Mouse (Mus musculus): Measurements from ENCODE around the gene 4931409K22Rik.

The 4931409K22Rik gene

DNA sequence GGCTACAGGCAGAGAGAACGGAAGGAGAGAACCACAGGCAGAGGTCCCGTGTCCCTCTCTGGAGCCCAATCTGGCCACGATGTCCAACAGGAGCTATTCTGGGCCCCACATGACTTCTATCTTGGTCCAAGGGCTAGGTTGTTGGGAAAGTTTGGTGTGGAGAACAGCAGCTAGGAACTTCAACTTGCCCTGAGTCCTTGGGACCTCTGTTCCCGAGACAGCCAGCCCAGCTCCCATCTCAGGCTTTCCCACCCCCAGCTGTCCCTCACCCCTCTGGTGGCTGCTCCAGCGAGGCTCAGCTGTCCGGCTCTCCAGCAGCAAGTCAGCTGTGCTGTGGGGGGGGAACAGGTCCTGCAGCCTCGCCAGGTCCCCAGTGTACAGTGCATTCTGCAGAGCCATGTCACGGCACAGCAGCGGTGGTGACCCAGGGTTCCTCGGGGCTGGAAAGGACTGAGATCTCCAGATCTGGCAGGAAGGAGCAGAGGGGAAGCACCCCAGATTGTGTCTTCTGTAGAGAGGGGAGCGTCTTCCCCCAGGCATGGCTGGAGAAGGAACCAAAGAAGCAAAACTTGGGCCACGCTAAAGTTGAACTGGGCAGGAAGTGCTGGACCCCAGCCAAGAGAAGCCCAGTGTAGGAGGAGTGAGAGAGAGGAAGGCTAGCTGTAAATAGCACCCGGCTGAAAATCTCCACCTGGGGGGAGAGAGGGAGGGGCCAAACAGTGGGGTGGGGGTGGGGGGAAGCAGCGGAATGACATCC, 16.0 kb downstream of the 4931409K22Rik start, which contains the start of gene Asb10:
Asb10 (minus strand) TSS at position 592 of the 757 bp plus-strand sequence.
- peak; percentile 80 to 84 for DNase-seq (ENCODE audit: low spot score in 2 of 2)

DNA sequence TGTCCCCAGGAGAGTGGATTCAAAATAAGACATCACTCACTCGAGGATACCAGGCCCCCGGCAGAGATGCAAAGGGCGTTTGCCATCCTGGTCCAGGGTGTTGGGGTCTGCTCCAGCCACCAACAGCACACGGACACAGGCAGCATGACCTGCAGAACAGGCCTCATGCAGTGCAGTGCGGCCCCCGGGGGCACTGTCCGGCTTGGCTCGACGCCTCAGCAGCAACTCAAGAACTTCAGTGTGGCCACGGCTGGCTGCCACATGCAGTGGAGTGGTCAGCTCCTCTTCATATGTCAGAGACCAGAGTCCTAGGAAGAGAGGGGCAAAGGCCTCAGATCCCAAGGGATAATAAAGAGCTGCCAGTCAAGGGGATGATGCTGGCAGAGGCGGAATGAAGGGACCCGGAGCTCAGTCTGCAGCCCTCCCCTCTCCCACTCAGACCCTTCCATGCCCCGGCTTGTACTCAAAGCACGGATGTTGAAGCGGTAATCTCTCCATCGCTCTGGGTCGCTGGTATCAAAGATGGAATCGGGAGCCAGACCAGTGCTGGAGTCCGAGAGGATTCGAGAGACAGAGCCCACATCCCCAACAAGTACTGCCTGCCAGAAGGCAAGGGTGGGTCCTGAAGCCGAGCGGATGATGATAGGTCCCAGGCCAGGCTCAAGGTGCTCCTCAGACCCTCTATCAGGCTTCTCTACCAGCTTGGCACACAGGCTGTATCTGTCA, 16.9 kb downstream of the 4931409K22Rik start:
- DNase-seq (ENCODE audit: low spot score in 2 of 2): no peak

DNA sequence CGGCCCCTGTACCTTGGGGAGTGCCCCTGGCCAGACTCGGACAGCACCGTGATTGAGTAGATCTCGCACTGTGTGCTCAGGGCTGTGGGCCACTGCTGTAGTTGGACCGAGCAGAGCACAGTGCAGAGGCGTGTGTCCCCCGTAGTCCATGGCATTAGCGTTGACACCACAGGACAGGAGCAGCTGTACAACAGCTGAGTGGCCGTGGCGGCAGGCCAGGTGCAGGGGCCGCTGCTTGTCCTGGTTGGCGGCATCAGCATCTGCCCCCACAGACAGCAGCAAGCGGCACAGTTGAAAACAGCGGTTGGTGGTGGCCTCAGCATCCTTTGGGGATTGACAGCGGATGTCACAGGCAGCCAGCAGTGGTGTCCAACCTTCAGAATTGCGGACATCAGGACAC, 19.0 kb downstream of the 4931409K22Rik start:
- peak in 1 of 2 experiments; percentile 35 for DNase-seq (ENCODE audit: low spot score in 2 of 2)

DNA sequence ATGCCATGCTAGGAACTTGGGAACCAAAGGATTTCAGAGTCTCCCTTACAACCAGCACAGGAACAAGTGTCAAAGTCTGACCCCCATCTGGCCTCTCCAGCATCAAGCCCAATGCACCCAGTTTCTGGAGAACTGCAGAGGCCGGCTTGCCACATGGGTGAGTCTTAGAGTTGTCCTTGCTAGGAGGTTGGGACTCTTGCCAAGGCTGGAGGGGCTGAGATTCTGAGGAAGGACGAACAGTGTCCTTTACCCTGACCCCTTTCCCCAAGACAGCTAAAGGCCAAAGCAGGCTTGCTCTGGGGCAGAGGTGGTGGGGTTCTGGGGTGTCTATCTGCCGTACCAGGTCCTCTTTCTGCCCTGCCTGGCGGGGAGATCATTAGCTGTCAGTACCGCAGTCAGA, 20.1 kb downstream of the 4931409K22Rik start:
- no peak for DNase-seq (ENCODE audit: low spot score in 2 of 2)

DNA sequence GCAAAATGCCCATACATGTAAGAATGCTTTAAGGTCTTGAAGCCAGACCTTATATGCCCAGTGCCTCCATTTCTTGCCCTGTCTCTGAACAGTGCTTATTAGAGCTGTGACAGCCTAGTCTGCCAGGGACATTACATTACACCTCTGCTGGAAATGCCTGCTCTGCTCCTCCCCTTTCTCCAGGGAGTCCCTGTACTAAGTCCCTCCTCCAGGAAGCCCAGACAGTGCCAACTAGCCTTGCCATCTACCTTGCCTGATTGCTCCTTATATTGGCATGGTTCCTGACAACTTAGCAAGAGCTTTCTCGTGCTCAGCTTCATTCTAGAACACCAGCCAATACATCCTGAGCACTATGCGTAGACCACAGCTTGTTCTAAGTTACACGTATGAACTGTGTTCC, 20.9 kb downstream of the 4931409K22Rik start:
- no peak for DNase-seq (ENCODE audit: low spot score in 2 of 2)

DNA sequence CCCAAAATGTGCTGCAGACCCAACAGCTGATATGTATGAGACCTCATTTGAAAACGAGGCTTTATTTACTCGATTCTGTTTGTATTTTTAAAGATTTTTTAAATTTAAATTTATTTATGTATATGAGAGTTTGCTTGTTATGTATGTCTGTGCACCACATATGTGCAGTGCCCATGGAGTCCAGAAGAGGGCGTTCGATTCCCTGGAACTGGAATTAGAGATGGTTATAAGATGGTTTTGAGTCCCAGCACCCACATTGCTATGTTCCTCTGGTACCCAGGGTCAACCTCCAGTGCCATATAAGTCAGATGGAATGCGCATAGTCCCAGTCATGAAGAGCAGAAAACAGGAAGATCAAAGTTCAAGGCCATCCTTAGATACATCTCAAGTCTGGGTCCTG, 22.3 kb downstream of the 4931409K22Rik start:
- no peak for DNase-seq (ENCODE audit: low spot score in 2 of 2)

DNA sequence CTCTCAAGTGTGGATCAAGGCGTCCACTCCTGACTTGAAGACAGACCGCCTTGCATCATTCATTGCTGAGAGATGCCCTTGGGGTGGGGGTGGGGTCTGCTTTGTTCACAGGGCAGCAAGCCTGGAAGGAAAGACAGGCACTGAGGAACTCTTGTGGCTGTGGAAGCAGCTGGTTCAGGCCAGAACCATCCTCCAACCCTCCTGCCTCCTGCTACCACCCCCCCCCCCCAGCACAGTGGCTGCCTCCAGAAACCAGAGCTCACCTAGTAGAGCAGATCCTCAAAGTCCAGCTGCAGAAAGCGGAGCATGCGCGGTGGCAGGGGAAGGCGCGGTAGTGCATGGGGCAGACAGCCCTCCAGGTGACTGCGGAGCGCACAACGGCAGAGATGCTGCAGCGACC, 23.2 kb downstream of the 4931409K22Rik start:
- no peak for DNase-seq (ENCODE audit: low spot score in 2 of 2)

DNA sequence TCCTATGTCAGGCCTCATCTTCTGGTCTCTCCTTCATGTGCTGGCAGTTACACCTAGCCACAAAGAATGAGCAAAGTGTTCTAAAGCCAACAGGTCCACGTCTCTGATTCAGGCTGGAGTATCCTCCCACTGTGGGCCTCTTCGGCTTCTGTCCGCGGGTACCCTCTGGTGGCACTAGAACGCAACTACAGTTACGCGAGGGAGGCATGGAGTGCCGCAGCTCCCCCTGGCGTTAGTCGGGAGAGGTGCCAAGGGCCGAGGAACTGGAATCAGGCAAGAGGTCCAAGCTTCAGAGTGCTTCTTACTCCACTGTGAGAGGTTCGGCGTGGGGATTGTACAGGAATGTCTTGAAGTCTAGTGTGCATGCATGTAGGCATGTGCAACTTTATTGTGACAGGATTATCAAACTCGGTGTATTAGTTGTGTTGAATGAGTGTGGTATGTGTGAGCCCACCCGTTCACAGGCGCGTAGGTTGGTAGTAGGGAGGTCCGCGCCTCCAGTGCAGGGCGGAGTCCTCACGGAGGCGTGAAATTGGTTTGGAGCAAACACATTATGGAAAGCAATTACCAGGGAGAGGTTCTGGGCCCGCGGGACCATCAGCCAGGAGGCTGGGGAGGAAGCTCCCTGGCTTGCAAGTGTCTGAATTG, 26.4 kb downstream of the 4931409K22Rik start:
- peak; percentile 82 to 91 for DNase-seq (ENCODE audit: low spot score in 2 of 2)

DNA sequence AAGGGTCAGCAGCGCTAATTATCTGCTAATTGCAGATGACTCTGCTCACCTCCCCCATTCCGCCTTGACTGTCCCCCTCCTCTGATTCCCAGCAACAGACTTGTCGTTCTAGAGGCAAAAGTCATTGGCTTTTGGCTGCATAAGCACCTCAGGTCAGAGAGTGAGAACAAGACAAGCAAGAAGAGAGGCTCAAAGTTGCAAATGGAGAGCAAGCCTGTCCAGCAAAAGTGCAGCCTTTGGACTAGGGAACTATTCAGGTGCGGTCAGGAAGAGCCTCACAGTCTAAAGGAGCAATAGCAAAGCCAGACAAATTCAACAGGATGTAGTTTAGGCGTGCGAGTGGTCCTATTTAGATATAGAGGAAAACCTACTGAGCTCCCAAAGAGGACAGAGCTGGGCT, 28.8 kb downstream of the 4931409K22Rik start:
- DNase-seq (ENCODE audit: low spot score in 2 of 2): no peak

DNA sequence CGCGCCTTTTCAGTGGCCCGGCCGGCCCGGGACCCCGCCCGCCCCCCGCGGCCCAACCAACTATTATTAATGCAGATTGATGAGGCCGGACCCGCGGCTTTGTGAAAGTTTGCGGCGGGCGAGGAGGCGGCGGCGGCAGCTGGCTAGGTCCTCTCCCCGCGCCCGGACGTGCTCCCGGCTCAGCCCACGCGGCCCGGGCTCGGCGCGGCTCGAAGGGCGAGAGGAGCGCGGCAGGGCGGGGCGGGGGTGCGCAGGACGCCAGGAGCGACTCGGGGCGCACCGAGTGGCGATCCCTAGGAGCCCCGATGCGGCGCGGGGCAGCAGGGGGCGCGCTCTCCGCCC, 29.7 kb downstream of the 4931409K22Rik start, which contains the start of gene Gbx1:
Gbx1 (minus strand) TSS at position 314 of the 342 bp plus-strand sequence.
- DNase-seq (ENCODE audit: low spot score in 2 of 2): no peak

DNA sequence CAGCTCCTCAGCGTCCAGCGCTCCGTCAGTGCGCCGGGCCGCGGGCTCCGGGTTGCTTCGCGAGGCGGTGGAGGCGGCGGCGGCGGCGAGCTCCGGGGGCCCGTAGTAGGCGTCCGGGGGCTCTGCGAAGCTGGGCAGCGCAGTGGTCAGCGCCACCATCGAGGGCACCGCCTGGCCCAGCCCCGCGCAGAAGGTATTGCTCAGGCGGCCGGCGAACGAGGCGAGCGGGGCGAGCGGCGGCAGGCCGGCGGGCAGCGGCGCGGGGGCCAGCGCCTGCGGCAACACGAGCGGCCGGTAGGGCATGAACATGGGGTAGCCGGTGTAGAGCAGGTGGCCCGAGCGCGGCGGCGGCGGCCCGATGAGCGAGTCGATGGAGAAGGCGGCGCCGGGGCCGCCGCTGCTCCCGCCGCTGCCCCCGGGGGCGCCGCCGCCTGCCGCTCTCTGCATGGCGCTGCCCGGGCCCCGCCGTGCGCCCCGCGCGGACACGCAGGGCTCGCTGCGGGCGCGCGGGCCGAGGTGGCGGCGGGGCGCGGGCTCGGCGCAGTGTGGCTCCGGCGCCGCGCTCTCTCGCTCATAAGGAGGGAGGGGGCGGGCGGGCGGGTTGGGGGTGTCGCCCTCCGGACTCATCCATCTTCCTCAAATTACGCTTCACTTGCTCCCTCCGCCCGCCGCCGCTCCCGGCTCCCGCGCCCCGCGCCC, 30.3 kb downstream of the 4931409K22Rik start:
- DNase-seq (ENCODE audit: low spot score in 2 of 2): no peak

DNA sequence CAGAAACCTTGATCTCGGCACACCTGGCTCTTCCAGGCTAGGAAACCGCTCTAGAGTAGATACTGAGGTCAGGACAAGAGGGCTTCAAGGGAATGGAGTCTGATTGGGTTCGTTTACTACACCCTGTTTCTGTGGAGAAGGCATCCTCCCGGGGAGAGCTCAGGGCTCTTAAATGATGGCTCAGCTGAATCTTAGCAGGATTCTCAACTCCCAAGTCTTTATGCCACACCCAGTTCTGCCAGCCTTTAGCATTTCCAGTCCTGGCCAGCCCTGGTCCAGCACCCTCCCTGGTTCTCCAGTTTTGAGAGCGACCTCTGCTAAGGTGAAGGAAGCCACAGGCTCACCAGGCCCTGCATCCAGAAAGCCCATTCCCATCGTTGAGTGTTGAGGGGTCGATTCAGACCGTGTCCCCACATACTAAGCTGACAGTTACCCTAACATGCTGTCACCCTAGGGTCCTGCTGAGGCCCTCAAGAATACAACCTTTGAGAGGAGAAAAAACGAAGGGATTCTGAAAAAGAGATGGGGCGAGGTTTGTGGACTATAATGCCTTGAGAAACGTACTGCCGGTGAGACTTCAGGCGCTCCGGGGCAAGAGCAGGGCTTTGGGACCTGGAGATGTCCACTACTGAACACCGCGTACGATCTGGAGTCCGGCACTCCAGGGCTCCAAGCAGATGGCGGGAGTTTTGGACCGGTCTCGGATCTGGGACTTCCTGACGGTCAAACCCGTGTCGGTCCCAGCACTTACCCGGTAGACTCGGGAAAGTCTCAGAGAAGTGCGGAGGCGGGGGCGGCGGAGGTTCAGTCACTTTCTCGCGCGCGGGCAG, 31.0 kb downstream of the 4931409K22Rik start:
- no peak for DNase-seq (ENCODE audit: low spot score in 2 of 2)

DNA sequence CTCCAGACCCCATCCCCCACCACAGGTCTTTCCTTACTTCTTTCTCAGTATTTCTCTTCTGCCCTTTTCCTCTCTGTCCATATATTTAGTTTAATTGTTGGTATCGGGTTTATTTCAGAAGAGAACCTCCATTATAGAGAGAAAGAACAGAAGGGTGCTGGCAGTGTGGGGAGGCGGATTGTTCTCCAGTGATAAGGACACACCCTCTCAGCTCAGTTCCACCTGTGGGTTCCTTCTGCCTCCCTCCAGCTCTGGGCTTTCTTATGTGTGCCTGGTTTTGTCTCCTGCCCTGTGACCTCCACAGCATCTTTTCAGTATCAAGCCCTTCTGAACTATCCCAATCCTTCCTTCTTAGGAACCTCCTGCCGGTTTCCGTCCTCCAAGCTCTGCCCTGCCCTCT, 32.1 kb downstream of the 4931409K22Rik start:
- no peak for DNase-seq (ENCODE audit: low spot score in 2 of 2)

DNA sequence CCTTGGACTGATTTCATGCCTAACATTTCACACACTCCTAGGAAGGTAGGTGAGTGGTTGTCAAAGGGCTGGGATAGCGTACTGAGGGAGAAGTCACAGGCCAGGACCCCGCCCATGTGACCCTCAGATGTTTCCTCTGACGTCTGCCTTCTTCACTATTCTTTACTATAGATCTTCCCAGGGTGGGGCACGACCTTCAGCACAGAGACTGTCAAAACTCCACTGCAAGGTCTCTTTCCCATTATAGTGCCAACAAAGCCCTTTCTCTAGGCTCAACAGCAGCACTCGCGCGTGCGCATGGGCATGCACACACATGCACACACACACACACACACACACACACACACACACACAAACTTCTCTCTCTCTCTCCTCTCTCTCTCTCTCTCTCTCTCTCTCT, 32.8 kb downstream of the 4931409K22Rik start:
- no peak for DNase-seq (ENCODE audit: low spot score in 2 of 2)

DNA sequence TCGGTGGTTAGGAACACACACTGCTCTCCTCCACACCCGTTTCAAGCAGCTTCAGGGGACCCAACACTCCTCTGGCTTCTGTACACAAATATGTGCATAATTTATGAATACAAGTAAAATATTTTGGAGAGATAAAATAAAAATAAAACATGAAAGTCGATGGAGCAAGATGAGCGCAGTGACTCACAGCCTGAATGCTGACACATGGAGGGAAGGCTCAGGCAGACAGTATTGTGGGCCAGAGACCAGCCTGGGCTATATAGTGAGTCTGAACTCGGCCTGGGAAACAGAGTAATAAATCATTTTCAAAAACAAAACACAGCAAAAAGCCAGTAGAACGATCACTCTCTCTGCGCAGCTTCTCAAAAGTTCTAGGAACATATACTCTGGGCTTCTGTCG, 35.2 kb downstream of the 4931409K22Rik start:
- no peak for DNase-seq (ENCODE audit: low spot score in 2 of 2)

DNA sequence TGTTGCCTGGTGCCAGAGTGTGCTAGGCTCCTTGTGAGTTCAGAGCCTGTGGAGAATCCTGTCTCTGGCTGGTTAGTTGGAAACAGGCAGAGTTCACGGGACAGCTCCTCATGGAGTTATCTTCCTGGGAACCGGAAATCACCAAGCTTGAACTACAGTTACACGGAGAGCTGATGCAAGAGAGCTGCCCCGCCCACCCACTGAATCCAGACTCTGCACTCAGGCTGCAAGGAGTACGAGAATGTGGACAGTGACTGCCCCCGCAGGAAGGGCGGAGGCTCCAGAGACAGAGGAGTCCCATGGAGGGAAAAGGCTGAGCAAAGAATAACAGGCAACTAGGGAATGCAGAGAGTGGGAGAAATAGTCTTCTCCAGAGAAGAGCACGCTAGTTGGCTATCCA, 44.3 kb downstream of the 4931409K22Rik start:
- DNase-seq (ENCODE audit: low spot score in 2 of 2): peak; percentile 49 to 54

DNA sequence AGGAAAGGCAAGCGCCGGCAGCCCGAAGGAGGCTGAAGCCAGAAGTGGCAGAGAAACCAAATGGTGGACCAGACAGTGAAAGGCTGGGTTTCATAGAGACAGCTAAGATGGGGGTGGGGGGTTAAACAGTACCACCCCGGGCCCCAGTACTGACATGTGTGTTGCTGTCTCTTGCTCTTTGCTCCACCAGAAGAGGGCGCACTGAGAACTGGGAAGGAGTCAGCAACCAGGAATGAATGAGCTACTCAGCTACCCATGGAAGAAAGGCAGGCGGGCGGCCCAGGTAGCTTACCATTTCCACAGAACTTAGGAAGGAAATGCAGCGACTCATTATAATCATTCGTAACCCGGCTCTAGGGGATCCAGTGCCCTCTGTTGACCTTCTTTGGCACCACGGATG, 46.0 kb downstream of the 4931409K22Rik start:
- DNase-seq (ENCODE audit: low spot score in 2 of 2): no peak

DNA sequence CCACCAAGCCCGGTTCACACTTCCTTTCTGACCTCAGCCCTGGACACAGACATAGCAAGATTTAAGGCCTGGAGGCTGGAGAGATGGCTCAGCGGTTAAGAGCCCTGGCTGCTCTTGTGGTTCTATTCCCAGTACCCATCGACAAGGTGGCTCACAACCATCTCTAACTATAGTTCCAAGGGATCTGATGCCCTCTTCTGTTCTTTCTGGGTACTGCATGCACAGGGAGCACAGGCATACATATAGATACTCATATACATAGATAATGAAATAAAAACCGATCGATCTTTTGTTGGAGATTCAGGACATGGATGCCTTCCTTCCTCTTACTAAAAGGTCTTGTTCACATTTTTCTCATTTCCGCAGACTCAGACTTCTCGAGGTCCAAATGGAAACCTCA, 48.2 kb downstream of the 4931409K22Rik start:
- no peak for DNase-seq (ENCODE audit: low spot score in 2 of 2)

DNA sequence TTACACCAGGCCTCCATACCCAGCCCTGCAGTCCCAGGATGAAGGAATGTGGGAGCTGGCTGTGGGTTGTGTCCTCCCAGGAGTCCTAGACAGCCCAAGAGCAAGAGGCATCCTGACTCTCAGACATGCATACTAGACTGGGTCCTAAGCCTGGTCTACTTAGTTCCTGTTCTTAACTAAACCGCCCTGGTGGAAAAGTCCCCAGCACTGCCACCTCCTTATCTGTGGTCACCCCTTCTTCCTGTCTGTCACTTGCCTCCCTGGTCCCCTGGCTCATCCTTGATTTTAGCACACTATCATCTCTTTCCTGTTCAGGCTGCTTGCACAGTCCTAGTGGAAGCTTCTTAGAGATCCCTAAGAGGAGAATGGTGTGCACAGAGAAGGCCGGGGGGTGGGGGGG, 51.1 kb downstream of the 4931409K22Rik start:
- DNase-seq (ENCODE audit: low spot score in 2 of 2): no peak

DNA sequence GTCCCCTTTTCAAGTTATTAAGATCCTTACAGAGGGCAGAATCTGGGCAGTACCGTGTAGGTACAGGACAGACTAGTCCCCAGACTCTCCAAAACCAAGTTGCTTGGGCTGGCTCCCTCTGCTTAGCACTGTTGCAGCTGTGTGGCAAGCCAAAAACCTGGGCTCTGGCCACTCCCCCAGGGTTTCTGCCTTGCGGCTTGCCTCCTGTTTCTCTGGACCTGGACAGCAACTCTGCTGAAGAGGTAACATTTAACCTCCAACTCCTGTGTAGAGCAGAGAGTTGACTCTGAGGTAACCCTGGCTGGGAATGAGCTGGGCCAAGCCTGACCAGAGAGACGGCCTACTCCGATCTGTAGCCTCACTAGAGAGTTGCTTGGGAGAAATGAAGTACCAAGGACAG, 53.8 kb downstream of the 4931409K22Rik start:
- DNase-seq (ENCODE audit: low spot score in 2 of 2): no peak

DNA sequence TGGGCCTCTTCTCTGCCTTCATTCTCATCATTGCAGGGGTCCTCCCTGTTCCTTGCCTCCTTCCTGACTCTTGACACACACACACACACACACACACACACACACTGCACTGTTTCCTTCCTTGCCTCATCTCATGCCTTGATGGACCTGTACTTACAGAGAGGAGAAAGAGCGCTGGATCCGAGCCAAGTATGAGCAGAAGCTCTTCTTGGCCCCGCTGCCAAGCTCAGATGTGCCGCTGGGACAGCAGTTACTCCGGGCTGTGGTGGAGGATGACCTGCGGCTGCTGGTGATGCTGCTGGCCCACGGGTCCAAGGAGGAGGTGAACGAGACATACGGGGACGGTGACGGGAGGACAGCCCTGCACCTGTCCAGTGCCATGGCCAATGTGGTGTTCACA, 55.8 kb downstream of the 4931409K22Rik start:
- DNase-seq (ENCODE audit: low spot score in 2 of 2): no peak
